Mouse (Mus musculus): ENCODE measurements around the gene Epb41l5.

DNA sequence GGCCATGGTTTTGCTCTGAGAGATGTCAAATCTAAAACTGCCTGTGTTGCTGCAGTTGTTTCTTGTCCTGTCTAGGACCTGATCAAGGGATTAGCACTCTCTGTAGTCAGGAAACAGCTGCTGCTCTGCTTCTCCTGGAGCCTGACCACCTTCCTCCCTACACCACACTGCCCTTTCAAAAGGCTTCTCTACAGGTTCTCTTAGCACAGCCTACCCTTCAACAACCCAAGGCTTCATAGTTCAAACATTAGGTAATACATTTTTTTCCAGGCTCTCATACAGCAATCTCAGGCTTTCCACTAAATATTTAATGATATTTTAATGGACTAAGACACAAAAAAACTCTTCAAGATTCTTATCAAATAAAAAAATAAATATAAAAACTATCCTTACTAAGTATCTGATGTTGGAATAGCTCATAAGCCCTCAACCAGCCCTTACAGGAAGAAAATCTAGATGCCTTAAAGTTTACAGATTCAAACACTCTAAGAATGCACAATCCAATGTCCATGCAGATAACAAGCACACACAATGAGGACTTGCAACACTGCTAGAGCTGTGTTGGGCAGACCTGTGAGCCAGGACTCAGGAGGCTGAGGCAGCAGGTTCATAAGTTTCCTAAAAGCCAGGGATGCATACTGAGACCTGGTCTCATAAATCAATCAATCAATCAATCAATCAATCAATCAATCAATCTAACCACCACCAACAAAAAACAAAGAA is 7.5 kb downstream of the Epb41l5 start:
- TF ChIP-seq CTCF (IDR thresholded peaks at IDR 0.05; ENCODE audit: extremely low read depth, insufficient read depth, low read length) (no peak), POLR2A (IDR thresholded peaks at IDR 0.05; ENCODE audit: extremely low read depth, insufficient read depth, low read length) (no peak)

All from cortical plate, adult 2 months (tissue).